Mouse (Mus musculus) small intestine, adult 2 months (tissue): ENCODE data around the gene Gm5148.

Source experiments
- CTCF ChIP-seq: fragments of 200-500 bp; IDR thresholded peaks from 2 replicates; pipeline ENCODE4 v1.5.1; 2012; ENCODE audit warnings: low read depth, mild to moderate bottlenecking, control low read depth, inconsistent platforms, low read length, moderate library complexity, mixed read lengths; ENCODE audit not compliant: insufficient replicate concordance, insufficient read length; ENCODE audit errors: extremely low read depth
- POLR2A ChIP-seq: fragments of 200-500 bp; IDR thresholded peaks from 2 replicates; pipeline ENCODE4 v1.6.1; 2012; ENCODE audit warnings: low read depth, mild to moderate bottlenecking, control low read depth, inconsistent platforms, low read length, moderate library complexity

DNA sequence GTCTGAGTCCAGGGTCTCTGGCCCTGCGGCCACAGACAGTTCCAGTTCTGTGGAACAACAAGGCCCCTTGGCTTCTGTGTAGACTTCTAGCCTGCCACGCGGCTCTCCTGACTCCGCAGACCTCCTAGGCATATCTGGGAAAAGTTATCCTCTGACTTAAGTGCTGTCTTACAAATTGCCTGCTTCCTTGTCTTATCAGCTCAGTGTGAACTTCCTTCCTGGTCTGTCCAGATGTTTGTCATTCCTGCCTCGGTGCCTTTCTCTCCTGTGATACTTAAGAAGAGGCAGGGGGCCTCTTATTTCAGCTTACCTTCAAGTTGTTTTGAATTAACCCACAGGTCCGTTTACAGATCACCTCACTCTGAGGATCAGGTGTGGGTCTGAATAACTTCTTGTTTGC, 18.9 kb downstream of the Gm5148 start:
- TF ChIP-seq CTCF (no peak), POLR2A (no peak)
